Comparison of ENCODE assay signal across 8 mouse cellular contexts in the genomic region with DNA sequence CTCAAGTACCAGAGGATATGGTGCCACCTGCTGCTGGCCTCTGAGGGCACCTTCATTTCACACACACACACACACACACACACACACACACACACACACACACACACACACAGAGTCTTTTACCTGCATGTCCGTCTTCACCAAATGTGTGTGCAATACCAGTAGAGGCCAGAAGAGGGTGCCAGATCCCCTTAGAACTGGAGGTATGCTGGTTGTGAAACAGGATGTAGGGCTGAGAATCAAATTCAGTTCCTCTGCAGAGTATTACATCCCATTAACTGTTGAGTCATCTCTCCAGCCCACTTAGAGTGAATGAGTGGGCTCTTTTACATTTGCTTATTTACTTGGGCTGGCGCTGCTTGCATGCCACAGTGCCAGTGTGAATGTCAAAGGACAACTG. TPM values are rescaled to one million over a fixed set of nuclear protein-coding genes. Genes with fewer than 3 reads are reported as not detected.
DNase-seq lines count a peak whose midpoint lies in the region; ATAC-seq and TF ChIP-seq lines count a peak whose summit lies in the region.
"Had no signal": no experiment of that assay in that cellular context is flagged by ENCODE, and none has a peak within 500 bp of the region (broad histone marks: within the 10 kb centered on the region; RNA-seq: fewer than 3 reads in every experiment).

No protein-coding gene starts in this region.

- DNase-seq in brain, embryonic 14.5 days (ENCODE audit: low read depth): peak; percentile 28
- DNase-seq in liver, postnatal 0 days: peak; percentile 74
- DNase-seq in spleen, postnatal 36 days (ENCODE audit: low spot score in 2 of 2): peak; percentile 34 to 56

- no peak for TF ChIP-seq POLR2A in ES-Bruce4 (IDR thresholded peaks at IDR 0.05; ENCODE audit: insufficient read depth, low read length)
- no peak for TF ChIP-seq POLR2A in brain, embryonic 14.5 days (IDR thresholded peaks at IDR 0.05; ENCODE audit: borderline replicate concordance, extremely low read depth, insufficient read depth, insufficient read length, poor library complexity, severe bottlenecking)

- no peak overlapping the region for H3K27ac ChIP-seq in intestine, postnatal 0 days (ENCODE audit: low read depth, low read length)
- H3K27ac ChIP-seq in intestine, embryonic 16.5 days (ENCODE audit: low read length): no peak overlapping the region
- H3K27ac ChIP-seq in ES-Bruce4 (ENCODE audit: insufficient read depth, low read length): no peak overlapping the region
- no peak overlapping the region for H3K27ac ChIP-seq in liver, postnatal 0 days (ENCODE audit: low read depth)
- no peak overlapping the region for H3K27ac ChIP-seq in heart, embryonic 11.5 days (ENCODE audit: low read depth, low read length)
- H3K27ac ChIP-seq: limb, embryonic 15.5 days had no signal

- no peaks in the 10 kb centered on the region for H3K27me3 ChIP-seq in intestine, postnatal 0 days (replicated peaks; ENCODE audit: control insufficient read depth, insufficient read depth, low read length)
- H3K27me3 ChIP-seq in intestine, embryonic 16.5 days (replicated peaks; ENCODE audit: control insufficient read depth, insufficient read depth, low read length): no peaks in the 10 kb centered on the region
- H3K27me3 ChIP-seq in ES-Bruce4 (ENCODE audit: control insufficient read depth, insufficient read depth, low read length, poor library complexity, severe bottlenecking): no peaks in the 10 kb centered on the region
- no peaks in the 10 kb centered on the region for H3K27me3 ChIP-seq in liver, postnatal 0 days (ENCODE audit: insufficient read depth, low read length)
- H3K27me3 ChIP-seq in heart, embryonic 11.5 days (ENCODE audit: control insufficient read depth, insufficient read depth, low read length): no peaks in the 10 kb centered on the region

- H3K4me1 ChIP-seq in intestine, postnatal 0 days (replicated peaks; ENCODE audit: control insufficient read depth, insufficient read depth, low read length): no peaks in the 10 kb centered on the region; the same call in 1 of the 2 replicates
- H3K4me1 ChIP-seq in intestine, embryonic 16.5 days (ENCODE audit: control insufficient read depth, insufficient read depth, low read length): peaks cover 4% of the 10 kb centered on the region
- H3K4me1 ChIP-seq in ES-Bruce4 (ENCODE audit: control insufficient read depth, insufficient read depth, low read length): no peaks in the 10 kb centered on the region
- peaks cover 21% of the 10 kb centered on the region for H3K4me1 ChIP-seq in liver, postnatal 0 days (ENCODE audit: insufficient read depth)
- H3K4me1 ChIP-seq in heart, embryonic 11.5 days (ENCODE audit: control insufficient read depth, insufficient read depth, low read length): peaks cover 8% of the 10 kb centered on the region

- peak; percentile 79 for TF ChIP-seq CTCF in intestine, postnatal 0 days (IDR thresholded peaks at IDR 0.05; ENCODE audit: low read depth)
- peak; percentile 34 for TF ChIP-seq CTCF in ES-Bruce4 (IDR thresholded peaks at IDR 0.05; ENCODE audit: low read depth, low read length)
- peak; percentile 58; the same call in 1 of the 2 replicates for TF ChIP-seq CTCF in brain, embryonic 14.5 days (IDR thresholded peaks at IDR 0.05; ENCODE audit: borderline replicate concordance, extremely low read depth, insufficient read depth, insufficient read length)
- peak; percentile 82 for TF ChIP-seq CTCF in liver, postnatal 0 days (IDR thresholded peaks at IDR 0.05; ENCODE audit: low read depth)

- H3K9ac ChIP-seq in intestine, postnatal 0 days (ENCODE audit: low read depth, low read length): no peak overlapping the region
- no peak overlapping the region for H3K9ac ChIP-seq in intestine, embryonic 16.5 days (ENCODE audit: low read depth, low read length)
- H3K9ac ChIP-seq in ES-Bruce4 (ENCODE audit: low read depth, poor library complexity, severe bottlenecking): no peak overlapping the region
- no peak overlapping the region for H3K9ac ChIP-seq in liver, postnatal 0 days (replicated peaks)
- H3K9ac ChIP-seq in heart, embryonic 11.5 days (ENCODE audit: low read depth, low read length): no peak overlapping the region
- H3K9ac ChIP-seq: limb, embryonic 15.5 days had no signal

- no peak for TF ChIP-seq EP300 in ES-Bruce4 (IDR thresholded peaks at IDR 0.05; ENCODE audit: insufficient read depth, low read depth, low read length)
- no peak for TF ChIP-seq EP300 in liver, postnatal 0 days (IDR thresholded peaks at IDR 0.05; ENCODE audit: low read depth)

- no peaks in the 10 kb centered on the region for H3K9me3 ChIP-seq in intestine, postnatal 0 days (ENCODE audit: control insufficient read depth)
- 0 out of 2 replicates have a peak, but pooled peaks cover 3% of the 10 kb centered on the region for H3K9me3 ChIP-seq in intestine, embryonic 16.5 days (ENCODE audit: control insufficient read depth, low read length)
- H3K9me3 ChIP-seq in ES-Bruce4 (replicated peaks; ENCODE audit: control insufficient read depth, insufficient read depth, low read length, poor library complexity, severe bottlenecking): no peaks in the 10 kb centered on the region
- H3K9me3 ChIP-seq in liver, postnatal 0 days (ENCODE audit: low read length): peaks cover 2% of the 10 kb centered on the region; the same call in 1 of the 2 replicates
- no peaks in the 10 kb centered on the region for H3K9me3 ChIP-seq in heart, embryonic 11.5 days (replicated peaks; ENCODE audit: control insufficient read depth, low read length)

- H3K4me3 ChIP-seq in intestine, postnatal 0 days (ENCODE audit: low read depth, low read length): no peak overlapping the region
- no peak overlapping the region for H3K4me3 ChIP-seq in intestine, embryonic 16.5 days (ENCODE audit: low read length)
- H3K4me3 ChIP-seq in ES-Bruce4 (ENCODE audit: low read depth, low read length): no peak overlapping the region
- H3K4me3 ChIP-seq in liver, postnatal 0 days (ENCODE audit: low read depth, low read length): no peak overlapping the region
- H3K4me3 ChIP-seq in heart, embryonic 11.5 days (ENCODE audit: low read depth, low read length): no peak overlapping the region
- H3K4me3 ChIP-seq: limb, embryonic 15.5 days had no signal

- no peaks in the 10 kb centered on the region for H3K36me3 ChIP-seq in intestine, postnatal 0 days (ENCODE audit: control insufficient read depth, insufficient read depth)
- no peaks in the 10 kb centered on the region for H3K36me3 ChIP-seq in intestine, embryonic 16.5 days (ENCODE audit: control insufficient read depth, insufficient read depth, low read length)
- H3K36me3 ChIP-seq in ES-Bruce4 (ENCODE audit: control insufficient read depth, insufficient read depth, low read length, poor library complexity, severe bottlenecking): no peaks in the 10 kb centered on the region
- no peaks in the 10 kb centered on the region for H3K36me3 ChIP-seq in liver, postnatal 0 days (replicated peaks; ENCODE audit: insufficient read depth, low read length)
- H3K36me3 ChIP-seq in heart, embryonic 11.5 days (ENCODE audit: control insufficient read depth, insufficient read depth, low read length): no peaks in the 10 kb centered on the region
- H3K36me3 ChIP-seq: limb, embryonic 15.5 days had no signal

- 45% methylated on average over 2 of the region's 2 CpGs for WGBS in intestine, postnatal 0 days
- 43% methylated on average over 2 of the region's 2 CpGs for WGBS in intestine, embryonic 16.5 days
- WGBS in liver, postnatal 0 days (ENCODE audit: insufficient replicate concordance): 45% methylated on average over 2 of the region's 2 CpGs
- WGBS in heart, embryonic 11.5 days (ENCODE audit: insufficient replicate concordance): 35% methylated on average over 2 of the region's 2 CpGs

- no peak for ATAC-seq in intestine, postnatal 0 days
- ATAC-seq in intestine, embryonic 16.5 days: no peak
- ATAC-seq in liver, postnatal 0 days: no peak
- no peak for ATAC-seq in heart, embryonic 11.5 days (replicated peaks; ENCODE audit: insufficient number of reproducible peaks, low FRiP score, low TSS enrichment)

- H3K4me2 ChIP-seq in intestine, postnatal 0 days (replicated peaks; ENCODE audit: low read depth): no peak overlapping the region
- no peak overlapping the region for H3K4me2 ChIP-seq in intestine, embryonic 16.5 days (ENCODE audit: low read depth, low read length)
- no peak overlapping the region for H3K4me2 ChIP-seq in liver, postnatal 0 days (ENCODE audit: low read depth, low read length)
- no peak overlapping the region for H3K4me2 ChIP-seq in heart, embryonic 11.5 days
- H3K4me2 ChIP-seq: limb, embryonic 15.5 days had no signal

RNA-seq across cellular contexts. Expression of gene Sdhaf1, which starts 1.7 kb away (rescaled TPM):
- 18.3 and 18.8 TPM in 2 replicates for polyA plus RNA-seq in intestine, postnatal 0 days (2015; fragmentation: Nextera tagmentation; extraction: Ambion mirVana)
- polyA plus RNA-seq in intestine, embryonic 16.5 days (2015; fragmentation: Nextera tagmentation; extraction: Ambion mirVana): 13.8 and 14.3 TPM in 2 replicates
- polyA plus RNA-seq in ES-Bruce4 (2011; ENCODE audit: insufficient read depth, insufficient read length, low read depth, missing spikeins): 5.6 and 7.3 TPM in 2 replicates
- polyA plus RNA-seq in brain, embryonic 14.5 days (2012; rRNA removed): 17.6 and 24.7 TPM in 2 replicates
- 14.0 TPM in 2 replicates for polyA plus RNA-seq in liver, postnatal 0 days (2015; fragmentation: Nextera tagmentation; extraction: Ambion mirVana)
- 14.6 and 16.6 TPM in 2 replicates for polyA plus RNA-seq in heart, embryonic 11.5 days (2014; fragmentation: Nextera tagmentation; extraction: Ambion mirVana)

RNA-seq across cellular contexts. Expression of gene E130208F15Rik, which starts 3.8 kb away (rescaled TPM):
- polyA plus RNA-seq in intestine, postnatal 0 days (2015; fragmentation: Nextera tagmentation; extraction: Ambion mirVana): not detected in 2 replicates
- polyA plus RNA-seq in intestine, embryonic 16.5 days (2015; fragmentation: Nextera tagmentation; extraction: Ambion mirVana): 0.61 and 2.8 TPM in 2 replicates
- polyA plus RNA-seq in ES-Bruce4 (2011; ENCODE audit: insufficient read depth, insufficient read length, low read depth, missing spikeins): 0.52 and 0.58 TPM in 2 replicates
- 0.36 and 0.37 TPM in 2 replicates for polyA plus RNA-seq in brain, embryonic 14.5 days (2012; rRNA removed)
- not detected in 2 replicates for polyA plus RNA-seq in liver, postnatal 0 days (2015; fragmentation: Nextera tagmentation; extraction: Ambion mirVana)
- polyA plus RNA-seq in heart, embryonic 11.5 days (2014; fragmentation: Nextera tagmentation; extraction: Ambion mirVana): not detected in 2 replicates
- polyA plus RNA-seq: limb, embryonic 15.5 days had no signal

RNA-seq across cellular contexts. Expression of gene Syne4, which starts 10.8 kb away (rescaled TPM):
- polyA plus RNA-seq in intestine, postnatal 0 days (2015; fragmentation: Nextera tagmentation; extraction: Ambion mirVana): 12.5 and 16.3 TPM in 2 replicates
- polyA plus RNA-seq in intestine, embryonic 16.5 days (2015; fragmentation: Nextera tagmentation; extraction: Ambion mirVana): 58.9 and 59.7 TPM in 2 replicates
- polyA plus RNA-seq in ES-Bruce4 (2011; ENCODE audit: insufficient read depth, insufficient read length, low read depth, missing spikeins): 41.6 and 43.7 TPM in 2 replicates
- 28.5 and 36.3 TPM in 2 replicates for polyA plus RNA-seq in brain, embryonic 14.5 days (2012; rRNA removed)
- polyA plus RNA-seq in liver, postnatal 0 days (2015; fragmentation: Nextera tagmentation; extraction: Ambion mirVana): 11.4 and 12.8 TPM in 2 replicates
- polyA plus RNA-seq in heart, embryonic 11.5 days (2014; fragmentation: Nextera tagmentation; extraction: Ambion mirVana): 18.1 and 20.0 TPM in 2 replicates

RNA-seq across cellular contexts. Expression of gene Alkbh6, which starts 16.8 kb away (rescaled TPM):
- polyA plus RNA-seq in intestine, postnatal 0 days (2015; fragmentation: Nextera tagmentation; extraction: Ambion mirVana): 58.2 and 63.5 TPM in 2 replicates
- 68.8 and 70.6 TPM in 2 replicates for polyA plus RNA-seq in intestine, embryonic 16.5 days (2015; fragmentation: Nextera tagmentation; extraction: Ambion mirVana)
- 25.3 and 29.5 TPM in 2 replicates for polyA plus RNA-seq in ES-Bruce4 (2011; ENCODE audit: insufficient read depth, insufficient read length, low read depth, missing spikeins)
- 131 and 198 TPM in 2 replicates for polyA plus RNA-seq in brain, embryonic 14.5 days (2012; rRNA removed)
- polyA plus RNA-seq in liver, postnatal 0 days (2015; fragmentation: Nextera tagmentation; extraction: Ambion mirVana): 23.1 and 23.9 TPM in 2 replicates
- polyA plus RNA-seq in heart, embryonic 11.5 days (2014; fragmentation: Nextera tagmentation; extraction: Ambion mirVana): 65.5 and 66.1 TPM in 2 replicates

RNA-seq across cellular contexts. Expression of gene Clip3, which starts 33.8 kb away (rescaled TPM):
- polyA plus RNA-seq in intestine, postnatal 0 days (2015; fragmentation: Nextera tagmentation; extraction: Ambion mirVana): 8.6 and 9.7 TPM in 2 replicates
- polyA plus RNA-seq in intestine, embryonic 16.5 days (2015; fragmentation: Nextera tagmentation; extraction: Ambion mirVana): 20.9 and 22.1 TPM in 2 replicates
- 49.4 and 52.2 TPM in 2 replicates for polyA plus RNA-seq in ES-Bruce4 (2011; ENCODE audit: insufficient read depth, insufficient read length, low read depth, missing spikeins)
- 233 and 314 TPM in 2 replicates for polyA plus RNA-seq in brain, embryonic 14.5 days (2012; rRNA removed)
- 0.34 and 0.59 TPM in 2 replicates for polyA plus RNA-seq in liver, postnatal 0 days (2015; fragmentation: Nextera tagmentation; extraction: Ambion mirVana)
- polyA plus RNA-seq in heart, embryonic 11.5 days (2014; fragmentation: Nextera tagmentation; extraction: Ambion mirVana): 18.6 and 22.1 TPM in 2 replicates
